Mouse (Mus musculus) CD4-positive naive resting alpha-beta T cell, adult 57 days (primary cell): Measurements from ENCODE around the gene 6030445D17Rik. TPM values are rescaled to one million over a fixed set of nuclear protein-coding genes. Genes with fewer than 3 reads are reported as not detected.

Source experiments
- total RNA-seq: library from RNA; stranded (reverse); gene quantifications from one replicate; pipeline ENCODE4 v1.2.4, GENCODE M21; 2023

6030445D17Rik gene
- not detected for total RNA-seq

GRCm38 (mm10) chr4:136462086-136462838 is at the start of gene 6030445D17Rik:
Gene 6030445D17Rik, plus strand, starts transcription at chr4:136462250.

GRCm38 (mm10) chr4:136423224-136423623 is 38.8 kb upstream of the 6030445D17Rik start, which contains the start of gene Htr1d:
Gene Htr1d, plus strand, starts transcription at chr4:136423524.

GRCm38 (mm10) chr4:136469371-136469903 is 7.4 kb downstream of the 6030445D17Rik start, which contains the start of gene Luzp1:
Gene Luzp1, plus strand, starts transcription at chr4:136469761.

Other genes starting within 250 kb of the 6030445D17Rik start
- 0.62 TPM for gene Tcea3, start 214.5 kb upstream of the 6030445D17Rik start, total RNA-seq
- gene Zfp46, start 177.6 kb upstream of the 6030445D17Rik start, total RNA-seq: 10.2 TPM
- 122 TPM for gene Hnrnpr, start 151.3 kb upstream of the 6030445D17Rik start, total RNA-seq
- gene Htr1d, start 38.7 kb upstream of the 6030445D17Rik start, total RNA-seq: not detected
- gene Luzp1, start 7.5 kb downstream of the 6030445D17Rik start, total RNA-seq: 1.3 TPM
- 62.0 TPM for gene Kdm1a, start 140.5 kb downstream of the 6030445D17Rik start, total RNA-seq
- not detected for gene Tex46, start 148.2 kb downstream of the 6030445D17Rik start, total RNA-seq
- gene Lactbl1, start 160.4 kb downstream of the 6030445D17Rik start, total RNA-seq: 0.18 TPM